Mouse (Mus musculus): ENCODE results near the gene Rangrf. TPM values are rescaled to one million over a fixed set of nuclear protein-coding genes. Genes with fewer than 3 reads are reported as not detected.
"Not testable (repeated sequence)": the region's sequence is repeated elsewhere in the genome, so short reads cannot be mapped to it uniquely, and the experiment has no call there.

Gene Rangrf
- total and polyA plus RNA-seq, 3 experiments = 8.1 to 21.8 (median 16.2) TPM

DNA sequence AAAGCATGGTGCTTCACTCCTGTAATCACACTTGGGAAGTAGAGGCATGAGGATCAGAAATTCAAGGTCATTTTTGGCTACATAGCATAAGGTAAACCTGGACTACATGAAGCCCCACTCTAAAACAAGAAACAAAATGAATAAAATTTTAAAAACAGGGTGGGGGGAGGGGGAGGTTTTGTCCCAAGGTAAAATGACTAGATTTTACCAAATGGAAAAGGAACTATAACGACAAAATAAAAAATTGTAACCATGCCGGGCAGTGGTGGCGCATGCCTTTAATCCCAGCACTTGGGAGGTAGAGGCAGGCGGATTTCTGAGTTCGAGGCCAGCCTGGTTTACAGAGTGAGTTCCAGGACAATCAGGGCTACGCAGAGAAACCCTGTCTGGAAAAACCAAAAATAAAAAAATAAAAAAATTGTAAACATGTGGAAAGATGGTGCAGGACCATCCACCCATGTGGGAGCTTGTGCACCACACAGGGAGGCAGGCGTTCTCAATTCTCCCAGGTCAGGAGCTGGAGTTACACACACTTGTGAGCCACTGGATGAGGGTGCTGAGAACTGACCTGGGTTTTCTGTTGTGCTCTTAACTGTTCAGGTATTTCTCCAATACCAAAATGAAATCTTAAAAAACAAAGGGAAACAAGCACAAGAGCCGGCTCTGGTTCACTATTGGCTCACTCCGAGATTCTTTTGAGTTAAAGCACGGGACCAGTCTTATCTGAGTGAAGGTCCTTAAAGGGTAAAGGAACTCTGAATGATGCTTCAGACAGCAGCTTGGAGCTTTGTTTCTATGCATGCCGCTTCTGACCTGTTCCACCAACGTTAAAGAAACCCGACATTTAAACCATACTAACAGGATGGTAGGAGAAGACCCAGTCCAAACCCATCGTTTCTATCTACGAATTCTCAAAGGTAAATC, 35.7 kb upstream of the Rangrf start:
- ATAC-seq (ENCODE audit: extremely low read depth, insufficient number of reproducible peaks, low FRiP score, poor library complexity, severe bottlenecking) = no peak
- TF ChIP-seq CTCF (IDR thresholded peaks at IDR 0.05; ENCODE audit: low read depth, low read length) (no peak), POLR2AphosphoS5 (IDR thresholded peaks at IDR 0.05; ENCODE audit: insufficient replicate concordance, low read depth, low read length) (no peak), GATA1 (IDR thresholded peaks at IDR 0.05; ENCODE audit: borderline replicate concordance, low read length) (no peak), TAL1 (conservative IDR thresholded peaks at IDR 0.05; ENCODE audit: low read depth, low read length) (no peak), GATA2 (IDR thresholded peaks at IDR 0.05; ENCODE audit: borderline replicate concordance, low read depth, low read length) (no peak)
- Histone ChIP-seq H3K27me3 (ENCODE audit: insufficient read depth, low read length) (no peaks in the 10 kb centered on the region), H3K4me3 (ENCODE audit: low read depth, low read length) (peak overlapping the region; percentile 54; the same call in 1 of the 2 replicates), H3K36me3 (replicated peaks) (peaks cover 15% of the 10 kb centered on the region), H3K4me1 (ENCODE audit: insufficient read depth, low read depth, low read length) (peaks cover 49% of the 10 kb centered on the region), H3K9me3 (replicated peaks) (no peaks in the 10 kb centered on the region)
- no peak for DNase-seq (ENCODE audit: low spot score)

DNA sequence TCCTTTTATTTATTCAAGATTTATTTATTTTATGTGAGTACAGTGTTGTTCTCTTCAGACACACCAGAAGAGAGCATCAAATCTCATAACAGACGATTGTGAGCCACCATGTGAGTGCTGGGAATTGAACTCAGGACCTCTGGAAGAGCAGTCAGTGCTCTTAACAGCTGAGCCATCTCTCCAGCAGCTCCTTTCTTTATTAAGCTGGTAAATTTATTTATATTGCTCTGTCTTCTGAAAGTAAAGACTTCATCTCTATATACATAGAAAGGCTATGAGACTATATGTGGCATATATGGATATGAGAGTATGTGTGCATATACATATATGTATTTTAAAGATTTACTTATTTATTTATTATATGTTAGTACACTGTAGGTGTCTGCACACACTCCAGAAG, 34.5 kb upstream of the Rangrf start:
- no peak for ATAC-seq (ENCODE audit: extremely low read depth, insufficient number of reproducible peaks, low FRiP score, poor library complexity, severe bottlenecking)

DNA sequence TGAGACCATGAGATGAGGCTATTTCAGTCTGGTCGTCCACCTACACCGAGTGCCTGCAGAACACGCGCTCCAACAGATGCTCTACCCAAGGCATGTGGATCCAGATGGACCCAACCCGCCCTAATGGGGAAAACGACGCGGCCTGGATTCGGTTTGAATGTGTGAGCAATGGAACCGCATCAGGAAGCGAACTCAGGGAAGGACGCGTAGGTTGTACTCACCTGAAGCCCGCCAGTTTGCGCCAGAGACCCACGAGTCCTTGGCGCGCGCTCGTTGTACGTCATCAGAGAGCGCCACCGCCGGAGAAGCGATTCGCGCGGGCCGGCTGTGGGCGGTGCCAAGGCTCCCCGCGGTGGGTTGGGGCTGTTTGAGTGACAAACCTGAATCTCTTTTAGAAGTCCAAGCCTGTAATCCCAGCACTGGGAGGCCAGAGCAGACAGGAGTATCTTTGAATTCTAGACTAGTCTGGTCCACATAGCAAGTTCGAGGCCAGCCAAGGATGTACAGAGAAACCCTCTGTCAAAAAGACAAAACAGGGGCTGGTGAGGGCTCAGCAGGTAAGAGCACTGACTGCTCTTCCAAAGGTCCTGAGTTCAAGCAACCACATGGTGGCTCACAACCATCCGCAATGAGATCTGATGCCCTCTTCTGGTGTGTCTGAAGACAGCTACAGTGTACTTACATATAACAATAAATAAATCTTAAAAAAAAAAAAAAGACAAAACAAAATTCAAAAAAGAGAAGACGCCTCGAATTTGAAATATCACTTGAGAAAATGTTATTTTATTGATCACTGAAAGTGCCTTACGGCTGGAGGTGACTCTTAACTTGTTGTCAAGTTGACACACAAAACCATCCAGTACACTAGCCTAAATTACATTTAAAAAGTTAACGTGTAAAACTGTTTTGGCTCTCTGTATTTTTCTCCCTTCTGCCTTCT, 33.5 kb upstream of the Rangrf start, which contains the start of gene Pfas:
Gene Pfas, minus strand, starts transcription at position 279 of the 940 bp plus-strand sequence.
- Histone ChIP-seq H3K4me3 (ENCODE audit: low read depth, low read length) (peak within 1 kb of the TSS; percentile 89), H3K36me3 (replicated peaks) (peaks cover 37% of the 10 kb centered on the region), H3K4me1 (ENCODE audit: insufficient read depth, low read depth, low read length) (peaks cover 54% of the 10 kb centered on the region), H3K9me3 (replicated peaks) (no peaks in the 10 kb centered on the region), H3K27me3 (ENCODE audit: insufficient read depth, low read length) (no peaks in the 10 kb centered on the region)
- peak; percentile 41; the same call in 1 of the 2 replicates for ATAC-seq (ENCODE audit: extremely low read depth, insufficient number of reproducible peaks, low FRiP score, poor library complexity, severe bottlenecking)
- DNase-seq (ENCODE audit: low spot score) = peak; percentile 83
- TF ChIP-seq TAL1 (conservative IDR thresholded peaks at IDR 0.05; ENCODE audit: low read depth, low read length) = no peak
- no peak for TF ChIP-seq GATA2 (IDR thresholded peaks at IDR 0.05; ENCODE audit: borderline replicate concordance, low read depth, low read length)
- TF ChIP-seq CTCF (IDR thresholded peaks at IDR 0.05; ENCODE audit: low read depth, low read length) = no peak
- no peak for TF ChIP-seq POLR2AphosphoS5 (IDR thresholded peaks at IDR 0.05; ENCODE audit: insufficient replicate concordance, low read depth, low read length)
- TF ChIP-seq GATA1 (IDR thresholded peaks at IDR 0.05; ENCODE audit: borderline replicate concordance, low read length) = no peak

More for the DNA sequence above, 34.5 kb upstream of the Rangrf start:
- Histone ChIP-seq H3K4me3 (ENCODE audit: low read depth, low read length) (no peak overlapping the region), H3K4me1 (ENCODE audit: insufficient read depth, low read depth, low read length) (peaks cover 49% of the 10 kb centered on the region), H3K27me3 (ENCODE audit: insufficient read depth, low read length) (no peaks in the 10 kb centered on the region), H3K9me3 (replicated peaks) (no peaks in the 10 kb centered on the region), H3K36me3 (replicated peaks) (peaks cover 27% of the 10 kb centered on the region)
- TF ChIP-seq TAL1 (conservative IDR thresholded peaks at IDR 0.05; ENCODE audit: low read depth, low read length) (no peak), CTCF (IDR thresholded peaks at IDR 0.05; ENCODE audit: low read depth, low read length) (no peak), GATA1 (IDR thresholded peaks at IDR 0.05; ENCODE audit: borderline replicate concordance, low read length) (no peak)
- DNase-seq (ENCODE audit: low spot score) = no peak

DNA sequence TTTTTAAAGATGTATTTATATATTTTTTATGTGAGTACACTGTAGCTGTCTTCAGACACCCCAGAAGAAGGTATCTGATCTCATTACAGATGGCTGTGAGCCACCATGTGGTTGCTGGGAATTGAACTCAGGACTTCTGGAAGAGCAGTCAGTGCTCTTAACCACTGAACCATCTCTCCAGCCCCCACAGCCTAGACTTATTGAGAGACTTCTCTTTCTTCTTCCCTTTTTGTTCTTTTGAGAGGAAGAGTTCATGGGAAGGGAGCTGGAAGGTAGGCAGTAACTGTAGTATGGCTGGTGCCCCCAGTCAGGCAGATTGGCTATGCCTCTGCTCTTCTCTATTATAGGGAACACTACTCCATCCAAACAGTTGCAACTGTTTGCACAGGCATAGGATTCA, 31.6 kb upstream of the Rangrf start:
- not testable (repeated sequence) for ATAC-seq (ENCODE audit: extremely low read depth, insufficient number of reproducible peaks, low FRiP score, poor library complexity, severe bottlenecking); DNase-seq (ENCODE audit: low spot score); H3K27me3 ChIP-seq (ENCODE audit: insufficient read depth, low read length); H3K9me3 ChIP-seq (replicated peaks)
- Histone ChIP-seq H3K4me1 (ENCODE audit: insufficient read depth, low read depth, low read length) (peaks cover 53% of the 10 kb centered on the region), H3K36me3 (replicated peaks) (peaks cover 56% of the 10 kb centered on the region), H3K4me3 (ENCODE audit: low read depth, low read length) (peak overlapping the region; percentile 89; the same call in 1 of the 2 replicates)

DNA sequence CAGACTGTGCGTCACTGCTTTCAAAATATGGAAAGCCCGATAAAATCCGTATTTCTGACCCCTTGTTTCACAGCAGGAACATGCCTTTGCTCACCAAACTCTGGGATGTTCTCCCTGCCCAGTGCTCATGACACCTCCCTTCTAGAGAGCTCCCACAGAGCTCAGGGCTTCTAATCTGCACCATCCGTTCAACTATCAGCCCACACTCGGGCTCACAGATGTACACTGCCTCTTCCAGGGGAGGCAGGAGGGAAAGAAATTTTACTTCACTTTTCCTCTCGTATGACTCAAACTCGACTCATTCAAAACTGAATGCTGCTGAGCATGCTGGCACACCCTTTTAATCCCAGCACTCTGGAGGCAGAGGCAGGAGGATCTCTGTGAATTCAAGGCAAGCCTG, 30.2 kb upstream of the Rangrf start:
- Histone ChIP-seq H3K4me1 (ENCODE audit: insufficient read depth, low read depth, low read length) (peaks cover 46% of the 10 kb centered on the region), H3K9me3 (replicated peaks) (no peaks in the 10 kb centered on the region), H3K4me3 (ENCODE audit: low read depth, low read length) (no peak overlapping the region), H3K27me3 (ENCODE audit: insufficient read depth, low read length) (no peaks in the 10 kb centered on the region), H3K36me3 (replicated peaks) (peaks cover 70% of the 10 kb centered on the region)
- ATAC-seq (ENCODE audit: extremely low read depth, insufficient number of reproducible peaks, low FRiP score, poor library complexity, severe bottlenecking) (no peak), DNase-seq (ENCODE audit: low spot score) (no peak)
- no peak for TF ChIP-seq POLR2AphosphoS5 (IDR thresholded peaks at IDR 0.05; ENCODE audit: insufficient replicate concordance, low read depth, low read length)
- TF ChIP-seq GATA2 (IDR thresholded peaks at IDR 0.05; ENCODE audit: borderline replicate concordance, low read depth, low read length) = no peak
- no peak for TF ChIP-seq GATA1 (IDR thresholded peaks at IDR 0.05; ENCODE audit: borderline replicate concordance, low read length)
- TF ChIP-seq CTCF (IDR thresholded peaks at IDR 0.05; ENCODE audit: low read depth, low read length) = no peak
- no peak for TF ChIP-seq TAL1 (conservative IDR thresholded peaks at IDR 0.05; ENCODE audit: low read depth, low read length)

DNA sequence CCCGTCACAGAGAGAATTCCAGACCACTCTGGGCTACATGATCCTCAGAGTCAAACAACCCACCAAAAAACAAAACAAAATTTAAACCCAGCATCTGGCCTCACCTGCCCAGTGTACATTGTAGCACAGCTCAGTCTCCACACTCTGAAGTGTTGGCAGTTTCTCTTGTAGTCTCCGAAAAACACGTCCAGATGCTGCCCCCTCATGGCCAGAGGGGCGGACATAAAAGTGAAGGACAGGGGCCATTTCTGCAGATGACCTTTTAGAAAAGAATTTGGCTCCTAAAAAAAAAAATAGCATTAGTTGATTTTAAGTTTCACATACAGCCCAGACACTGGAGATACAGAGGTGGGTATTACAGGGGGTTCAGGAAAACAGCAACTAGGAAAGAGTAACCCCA, 28.6 kb upstream of the Rangrf start:
- H3K9me3 ChIP-seq (replicated peaks) = no peaks in the 10 kb centered on the region
- peaks cover 46% of the 10 kb centered on the region for H3K4me1 ChIP-seq (ENCODE audit: insufficient read depth, low read depth, low read length)
- H3K4me3 ChIP-seq (ENCODE audit: low read depth, low read length) = no peak overlapping the region
- DNase-seq (ENCODE audit: low spot score) (no peak), ATAC-seq (ENCODE audit: extremely low read depth, insufficient number of reproducible peaks, low FRiP score, poor library complexity, severe bottlenecking) (no peak)
- no peaks in the 10 kb centered on the region for H3K27me3 ChIP-seq (ENCODE audit: insufficient read depth, low read length)
- TF ChIP-seq TAL1 (conservative IDR thresholded peaks at IDR 0.05; ENCODE audit: low read depth, low read length) (no peak), GATA2 (IDR thresholded peaks at IDR 0.05; ENCODE audit: borderline replicate concordance, low read depth, low read length) (no peak), GATA1 (IDR thresholded peaks at IDR 0.05; ENCODE audit: borderline replicate concordance, low read length) (no peak), CTCF (IDR thresholded peaks at IDR 0.05; ENCODE audit: low read depth, low read length) (no peak), POLR2AphosphoS5 (IDR thresholded peaks at IDR 0.05; ENCODE audit: insufficient replicate concordance, low read depth, low read length) (no peak)
- H3K36me3 ChIP-seq (replicated peaks) = peaks cover 84% of the 10 kb centered on the region

DNA sequence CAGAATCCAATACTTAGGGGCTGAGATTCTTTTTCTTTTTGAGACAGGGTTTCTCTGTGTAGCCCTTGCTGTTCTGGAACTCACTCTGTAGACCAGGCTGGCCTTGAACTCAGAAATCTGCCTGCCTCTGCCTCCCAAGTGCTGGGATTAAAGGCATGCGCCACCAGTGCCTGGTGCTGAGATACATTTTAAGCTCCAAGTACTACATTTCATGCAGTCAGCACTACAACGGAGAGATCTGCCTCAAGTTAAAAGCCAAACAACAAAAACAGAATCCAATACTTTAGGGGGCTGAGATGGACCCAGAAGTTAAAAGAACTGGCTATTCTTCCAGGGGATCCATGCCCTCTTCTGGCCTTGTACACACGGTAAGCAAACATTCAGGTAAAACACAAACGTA, 27.8 kb upstream of the Rangrf start:
- H3K27me3 ChIP-seq (ENCODE audit: insufficient read depth, low read length); ATAC-seq (ENCODE audit: extremely low read depth, insufficient number of reproducible peaks, low FRiP score, poor library complexity, severe bottlenecking); DNase-seq (ENCODE audit: low spot score); H3K9me3 ChIP-seq (replicated peaks); H3K4me3 ChIP-seq (ENCODE audit: low read depth, low read length): not testable (repeated sequence)
- peaks cover 93% of the 10 kb centered on the region for H3K36me3 ChIP-seq (replicated peaks)
- H3K4me1 ChIP-seq (ENCODE audit: insufficient read depth, low read depth, low read length) = peaks cover 43% of the 10 kb centered on the region

All from G1E (cell line).